ENCODE assay signal across 20 mouse cellular contexts in the genomic region with DNA sequence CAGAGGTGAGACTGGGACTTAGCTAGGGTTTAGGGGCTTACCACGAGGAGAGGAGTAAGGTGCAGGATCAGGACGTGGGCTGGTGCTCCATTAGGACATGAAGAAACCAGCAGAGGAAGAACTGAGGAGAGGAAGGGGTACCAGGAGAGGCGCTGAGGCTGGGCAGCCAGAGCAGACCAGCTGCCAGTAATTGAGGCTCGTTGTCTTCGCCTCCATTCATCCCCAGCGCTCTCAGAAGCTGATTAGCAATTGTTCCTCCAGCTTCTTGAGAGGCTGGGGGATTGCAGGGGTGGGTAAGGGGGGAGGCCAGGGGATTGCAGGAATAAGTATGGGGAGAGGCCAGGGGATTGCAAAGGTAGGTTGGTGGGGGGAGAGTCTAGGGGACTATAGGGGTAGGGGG. TPM values are rescaled to one million over a fixed set of nuclear protein-coding genes. Genes with fewer than 3 reads are reported as not detected.
"Had no signal": no experiment of that assay in that cellular context is flagged by ENCODE, and none has a peak within 500 bp of the region (broad histone marks: within the 10 kb centered on the region; RNA-seq: fewer than 3 reads in every experiment).

No protein-coding gene starts in this region.

- ATAC-seq: liver, embryonic 12.5 days had no signal

- H3K27ac ChIP-seq: limb, embryonic 13.5 days; liver, embryonic 12.5 days; liver, embryonic 15.5 days; lung, embryonic 15.5 days; midbrain, embryonic 10.5 days; stomach, embryonic 15.5 days had no signal

- H3K9me3 ChIP-seq: limb, embryonic 13.5 days; liver, embryonic 12.5 days; liver, embryonic 15.5 days; lung, embryonic 15.5 days; midbrain, embryonic 10.5 days; stomach, embryonic 15.5 days had no signal

- H3K9ac ChIP-seq: limb, embryonic 13.5 days; liver, embryonic 12.5 days; liver, embryonic 15.5 days; lung, embryonic 15.5 days; stomach, embryonic 15.5 days had no signal

- H3K27me3 ChIP-seq: lung, embryonic 15.5 days; stomach, embryonic 15.5 days had no signal

- H3K4me1 ChIP-seq: limb, embryonic 13.5 days; liver, embryonic 12.5 days; liver, embryonic 15.5 days; lung, embryonic 15.5 days; stomach, embryonic 15.5 days had no signal

- H3K4me2 ChIP-seq: limb, embryonic 13.5 days; liver, embryonic 12.5 days; liver, embryonic 15.5 days; lung, embryonic 15.5 days; stomach, embryonic 15.5 days had no signal

- DNase-seq: kidney, adult 9 months; kidney, postnatal 14 days; kidney, postnatal 4 days; left cerebral cortex, postnatal 4 days; liver; lung, adult 18-20 months; lung, postnatal 10 days; lung, postnatal 36 days; midbrain, embryonic 14.5 days; right cerebral cortex, postnatal 25 days; spleen, adult 18-20 months; thymus, postnatal 25 days had no signal

- H3K36me3 ChIP-seq: limb, embryonic 13.5 days; liver, embryonic 12.5 days; liver, embryonic 15.5 days; lung, embryonic 15.5 days; midbrain, embryonic 10.5 days; stomach, embryonic 15.5 days had no signal

- H3K4me3 ChIP-seq: limb, embryonic 13.5 days; liver, embryonic 12.5 days; liver, embryonic 15.5 days; lung, embryonic 15.5 days; megakaryocyte, embryonic 14.5 days; midbrain, embryonic 10.5 days; stomach, embryonic 15.5 days had no signal

RNA-seq across cellular contexts. Expression of a gene that starts 47.1 kb away (rescaled TPM):
- polyA plus RNA-seq: liver, embryonic 15.5 days; neural tube, embryonic 11.5 days had no signal
